Mouse (Mus musculus) urinary bladder, postnatal 14 days (tissue): ENCODE measurements around the gene Gmip.

Experiments used
- DNase-seq: peaks from one replicate; pipeline ENCODE4 v3.0.0; 2021; ENCODE audit warnings: low spot score

Gene Gmip

GRCm38 (mm10) chr8:69863387-69864020 lies 55.0 kb downstream of the Gmip start:
- no peak for DNase-seq

- DNase-seq = no peak
These were observed 55.7 kb downstream of the Gmip start for GRCm38 (mm10) chr8:69864180-69864579.

DNA sequence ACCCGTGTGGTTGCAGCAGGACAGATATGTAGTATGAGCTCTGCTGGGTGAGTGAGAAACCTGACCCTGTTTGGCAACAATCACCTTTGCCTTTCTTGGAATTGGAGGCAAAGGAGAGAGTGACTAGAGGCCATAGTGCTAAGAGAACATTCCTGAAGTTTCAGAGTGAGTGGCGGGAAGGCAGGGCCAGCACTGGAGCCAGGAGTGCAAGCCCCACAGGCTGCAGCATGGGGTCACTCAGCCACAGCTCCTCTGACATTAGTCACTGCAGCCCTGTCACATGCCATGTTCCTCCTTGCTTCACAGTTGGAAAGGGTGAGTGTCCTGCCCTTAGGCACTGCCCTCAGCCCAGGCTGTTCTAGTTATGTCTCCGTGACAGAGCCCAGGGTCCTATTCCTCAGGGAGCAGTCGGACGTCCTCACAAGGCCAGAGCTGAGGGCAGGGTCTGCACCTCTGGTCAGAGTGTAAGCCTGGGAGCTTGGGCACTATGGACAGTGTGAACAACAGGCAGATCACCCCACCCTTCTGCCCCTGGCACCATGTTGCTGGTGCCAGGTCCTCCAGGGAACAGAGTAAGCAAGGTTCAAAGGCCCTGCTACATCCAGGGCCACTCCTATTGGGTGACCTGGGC lies 59.3 kb downstream of the Gmip start:
- DNase-seq = no peak

DNA sequence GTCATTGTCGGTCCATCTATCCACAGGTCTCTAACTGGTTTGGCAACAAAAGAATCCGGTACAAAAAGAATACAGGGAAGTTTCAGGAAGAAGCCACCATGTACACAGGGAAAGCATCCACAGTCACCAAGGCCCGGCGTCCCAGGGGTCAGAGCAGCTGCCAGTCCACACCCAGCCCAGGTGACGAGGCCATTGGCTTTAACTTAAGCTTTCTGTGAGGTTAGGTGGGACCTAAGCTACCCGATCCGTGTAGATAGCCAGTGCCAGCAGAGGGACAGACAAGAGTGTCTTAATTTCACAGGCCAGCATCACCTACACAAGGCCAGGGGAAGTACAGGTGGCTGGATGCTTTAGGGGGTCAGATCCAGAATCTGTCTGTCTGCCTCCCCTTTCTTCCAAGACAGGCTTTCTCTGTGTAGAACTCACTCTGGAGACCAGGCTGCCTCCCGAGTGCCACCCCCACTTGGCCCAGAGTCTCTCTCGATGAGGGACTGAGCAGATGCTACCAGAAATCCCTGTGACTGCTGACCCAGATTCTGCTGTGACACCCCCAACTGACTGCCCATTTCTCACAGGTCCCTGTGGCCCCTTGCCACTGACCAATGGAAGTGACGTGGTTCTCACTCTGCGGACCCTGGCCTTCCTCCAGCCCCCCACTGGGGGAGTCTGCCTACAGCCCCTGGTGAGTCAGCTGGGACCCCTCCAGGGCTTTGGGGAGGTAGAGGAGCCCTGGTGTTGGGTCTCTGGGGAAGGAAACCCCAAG lies 61.7 kb downstream of the Gmip start:
- no peak for DNase-seq

GRCm38 (mm10) chr8:69870907-69871306 lies 62.4 kb downstream of the Gmip start:
- DNase-seq = no peak
